Mouse (Mus musculus): ENCODE measurements at regions not wholly inside any gene's neighbourhood (a gene's known extent, or its start where the extent isn't known, plus 50 kb on each side); places are given as distances from the start of the nearest gene placed in this dataset.

DNA sequence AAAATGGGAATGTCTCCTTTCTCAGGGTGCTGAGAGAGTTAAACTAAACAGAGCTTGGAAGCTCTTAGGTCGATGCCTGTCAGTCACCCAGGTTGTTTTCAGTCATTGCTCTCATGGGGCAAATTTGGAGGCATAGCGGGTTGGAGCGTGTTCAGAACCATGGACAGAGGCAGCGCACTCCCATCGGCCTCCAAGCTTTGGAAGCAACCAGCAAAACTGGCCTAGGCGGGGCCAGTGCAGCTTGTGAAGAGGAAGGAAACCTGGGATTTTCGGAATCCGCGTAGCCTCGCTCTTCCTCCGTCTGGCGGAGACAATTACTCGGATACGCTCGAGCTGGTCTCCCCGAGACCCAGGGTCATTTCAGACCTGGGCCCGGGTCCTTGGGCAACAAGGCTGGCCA is 63.4 kb upstream of the Pax2 start:
- DNase-seq: peak; percentile 79 to 83

DNA sequence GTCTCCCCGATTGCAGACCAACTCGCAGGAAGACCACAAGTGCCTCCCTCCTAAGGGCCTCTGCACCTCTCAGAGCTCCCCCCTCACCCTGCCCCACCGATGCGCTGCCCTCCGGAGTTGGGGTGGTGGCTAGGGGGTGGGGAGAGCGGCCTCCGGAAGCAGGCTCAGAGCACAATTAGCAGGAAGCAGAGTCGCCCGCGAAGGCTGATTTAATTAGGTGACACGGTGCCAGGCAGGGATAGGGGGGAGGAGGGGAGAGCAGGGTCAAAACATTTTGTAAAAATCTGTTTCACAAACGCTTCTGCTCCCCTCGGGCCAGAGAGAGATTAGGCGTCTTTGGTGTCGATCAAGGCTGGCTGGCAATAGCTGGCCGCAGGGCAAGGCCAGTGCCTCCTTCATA is 63.0 kb upstream of the Pax2 start:
- no peak for DNase-seq

DNA sequence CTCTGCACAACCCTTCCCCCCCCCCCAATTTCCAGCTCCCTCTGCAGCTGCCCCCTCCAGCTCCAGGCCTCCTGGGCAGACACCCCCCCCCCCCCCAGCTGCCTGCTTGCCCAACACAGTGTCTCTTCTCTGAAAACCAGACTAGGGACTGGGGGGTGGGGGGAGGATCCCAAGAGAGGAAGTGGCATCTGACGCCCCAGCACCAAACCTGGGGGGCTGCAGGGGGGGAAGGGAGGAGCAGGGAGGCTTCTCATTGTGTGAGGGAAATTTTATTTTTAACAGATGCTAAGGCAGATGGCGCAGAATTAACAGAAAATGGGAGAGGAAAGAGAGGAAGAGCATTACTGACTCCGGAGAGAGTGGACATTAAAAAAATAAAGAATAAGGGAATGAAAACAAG is 60.5 kb upstream of the Pax2 start:
- no peak for DNase-seq

DNA sequence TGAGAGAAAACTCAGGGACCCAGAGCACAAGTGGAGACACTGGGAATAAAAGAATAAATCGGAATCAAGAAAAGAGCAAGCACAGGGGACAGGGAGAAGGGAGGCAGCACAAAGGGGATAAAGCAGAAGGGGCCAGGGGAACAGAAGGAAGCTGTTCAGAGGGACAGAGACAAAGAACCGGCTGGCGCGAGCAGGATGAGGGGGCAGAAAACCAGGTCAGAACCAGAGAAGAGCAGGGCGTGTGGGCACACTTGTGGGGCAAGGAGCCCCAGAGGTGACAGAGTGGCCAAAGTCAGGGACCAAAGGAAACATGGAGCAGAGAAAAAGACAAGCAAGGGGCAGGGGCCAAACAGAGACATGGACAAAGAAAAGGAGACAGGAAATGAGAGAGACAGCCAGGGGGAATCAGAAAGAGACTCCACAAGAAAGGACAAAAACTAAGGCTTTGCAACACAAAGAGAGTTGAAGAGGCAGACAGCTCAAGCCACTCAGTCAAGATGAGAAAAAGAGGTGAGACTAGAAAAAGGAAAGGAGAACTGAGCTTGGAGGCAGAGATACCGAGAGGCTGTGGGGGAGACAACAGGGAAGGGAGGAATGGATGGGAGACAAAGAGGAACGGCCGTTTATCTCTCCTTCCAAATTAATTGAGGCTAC is 59.7 kb upstream of the Pax2 start:
- DNase-seq: no peak

DNA sequence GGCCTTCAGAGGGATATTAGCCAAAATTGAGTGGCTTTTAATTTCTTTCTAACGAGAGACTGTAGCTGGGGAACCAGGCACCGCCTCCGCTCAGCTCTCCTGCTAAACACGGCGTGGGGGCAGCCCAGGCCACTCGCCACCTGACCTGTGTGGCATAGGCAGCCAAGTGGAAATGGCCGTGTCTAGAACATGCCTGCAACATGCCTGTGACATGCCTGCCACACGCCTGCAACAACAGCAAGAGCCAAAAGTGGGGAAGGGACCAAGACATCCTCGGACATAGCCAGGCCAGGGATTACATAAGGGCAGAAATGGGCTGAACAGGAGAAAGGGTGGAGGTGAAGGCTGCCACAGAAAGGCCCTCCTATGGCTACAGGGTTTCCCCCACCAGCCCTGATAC is 59.1 kb upstream of the Pax2 start:
- DNase-seq: no peak

DNA sequence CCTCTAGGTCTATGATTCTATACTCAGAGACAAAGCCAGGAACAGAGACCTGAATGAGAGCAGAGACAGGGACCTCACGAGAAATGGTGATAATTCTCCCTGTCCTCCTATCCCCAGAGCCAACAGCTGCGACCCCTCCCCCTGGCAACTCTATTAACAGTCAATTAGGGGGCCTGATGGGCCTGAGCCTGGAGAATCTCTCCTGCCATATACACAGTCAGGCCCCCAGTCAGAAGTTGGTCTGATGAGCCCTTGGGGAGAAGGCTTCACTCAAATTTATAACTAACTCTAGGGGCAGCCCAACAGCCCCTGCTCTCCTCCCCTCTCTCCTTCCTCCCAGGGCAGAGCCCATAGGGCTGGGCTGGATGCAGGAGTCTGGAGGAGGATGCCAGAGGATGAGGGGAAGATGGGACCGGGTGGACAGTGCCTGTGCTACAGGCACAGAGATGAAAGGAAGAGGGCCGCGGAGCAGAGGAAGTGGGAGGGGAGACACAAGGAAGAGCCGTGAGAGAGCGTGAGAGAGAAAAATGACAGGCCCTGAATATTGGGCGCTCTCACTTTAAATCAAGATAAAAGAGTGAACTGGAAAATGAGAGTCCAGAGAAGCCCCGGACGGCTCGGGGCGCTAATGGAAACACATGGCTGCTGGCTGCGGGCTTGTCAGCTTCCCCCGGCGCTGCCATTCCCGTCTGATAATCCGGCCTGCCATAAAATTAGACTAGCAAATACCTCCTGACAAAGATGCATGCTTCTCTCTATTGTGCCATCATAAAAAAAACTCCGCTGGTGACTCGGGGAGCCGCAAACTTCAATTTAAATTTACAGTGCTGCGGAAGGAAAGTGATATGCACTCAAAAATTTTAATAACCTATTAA is 57.2 kb upstream of the Pax2 start:
- no peak for DNase-seq

All from adrenal gland, postnatal 36 days (tissue).